Mouse (Mus musculus): Measurements from ENCODE around the gene Rassf6.

Rassf6 gene

DNA sequence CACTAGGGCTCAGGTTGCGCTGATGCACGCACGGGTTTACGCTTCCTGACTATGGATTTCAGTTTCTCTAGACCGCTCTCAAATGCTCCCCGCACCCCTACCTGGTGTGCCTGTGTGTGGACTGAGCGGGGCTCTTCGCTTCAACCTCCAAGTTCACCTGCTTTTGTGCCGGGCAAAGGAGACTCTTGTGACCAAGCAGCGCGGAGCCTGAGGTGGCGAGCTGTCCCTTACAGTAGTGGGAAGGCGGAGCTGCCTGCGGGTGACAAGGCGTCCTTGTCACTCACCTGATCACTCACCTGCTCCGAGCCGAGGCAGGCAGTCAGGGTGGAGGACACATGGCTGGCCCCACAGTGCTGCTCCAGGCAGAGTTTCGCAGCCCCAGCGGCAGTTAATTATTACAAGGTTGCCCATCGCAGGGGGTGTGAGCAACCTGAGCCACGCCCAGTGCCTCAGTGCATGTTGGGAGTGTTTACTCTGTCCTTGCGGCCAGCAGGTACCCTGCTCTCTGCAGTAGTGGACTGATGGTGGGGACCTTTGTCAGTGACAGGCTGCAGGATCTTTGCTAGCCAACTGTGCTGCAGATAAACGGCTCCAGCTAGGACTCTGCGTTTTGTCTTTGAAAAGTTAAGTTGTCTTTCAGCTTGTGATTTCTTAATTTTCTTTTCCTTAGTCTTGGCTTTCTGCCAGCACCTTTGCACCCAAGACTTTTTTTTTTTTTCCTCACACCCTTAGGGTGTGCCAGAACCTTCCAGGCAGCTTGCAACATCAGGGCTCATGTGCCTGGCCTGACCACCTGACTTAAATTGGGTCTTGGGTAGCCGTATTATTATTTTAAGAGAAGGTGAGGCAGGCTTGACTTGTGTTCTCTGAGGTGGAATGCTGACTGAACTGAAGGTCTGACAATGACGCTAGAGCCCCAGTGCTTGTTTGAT is at the start of gene Rassf6:
Gene Rassf6, minus strand, starts transcription at position 372 of the 932 bp plus-strand sequence.
- no peak for DNase-seq (ENCODE audit: low read depth, low spot score)

DNA sequence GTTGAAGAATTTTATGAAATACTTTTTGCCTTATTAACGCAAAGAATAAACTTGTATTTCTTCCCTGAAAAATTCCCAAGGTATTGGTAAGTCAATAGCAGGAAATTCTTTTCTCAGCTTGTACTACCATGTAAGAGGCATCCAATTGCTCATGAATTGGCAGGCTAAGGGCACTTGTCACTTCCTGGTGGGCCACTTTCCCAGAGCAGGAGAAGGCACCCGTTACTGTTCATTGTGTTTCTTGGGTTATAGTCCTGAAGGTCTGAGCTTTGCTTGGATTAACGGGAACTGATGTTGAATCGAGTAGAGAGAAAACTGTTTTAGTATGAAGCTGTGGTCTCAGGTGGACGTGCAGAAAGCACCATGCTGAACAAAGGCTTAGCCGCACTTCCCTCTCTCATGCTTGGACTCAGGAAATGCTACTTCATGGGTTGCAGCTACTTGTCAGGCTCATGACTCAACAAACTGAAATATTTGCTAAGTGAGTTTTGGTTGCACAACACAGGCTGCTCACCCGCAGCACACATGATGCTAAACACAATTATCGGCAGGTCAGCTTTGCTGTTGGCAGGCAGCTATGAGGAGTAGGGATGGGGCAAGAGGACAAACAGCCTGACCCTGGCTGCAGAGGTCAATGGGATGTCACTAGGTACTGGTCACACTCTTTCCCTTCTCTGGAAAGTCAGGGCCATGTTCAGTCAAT is 49.1 kb upstream of the Rassf6 start:
- DNase-seq (ENCODE audit: low read depth, low spot score), result no peak

- no peak for DNase-seq (ENCODE audit: low read depth, low spot score)
Observed at GRCm38 (mm10) chr5:90687913-90688312, 47.5 kb upstream of the Rassf6 start.

- DNase-seq (ENCODE audit: low read depth, low spot score), result no peak
Observed at GRCm38 (mm10) chr5:90684994-90685393, 44.5 kb upstream of the Rassf6 start.

GRCm38 (mm10) chr5:90681842-90682241 is 41.4 kb upstream of the Rassf6 start:
- no peak for DNase-seq (ENCODE audit: low read depth, low spot score)

DNA sequence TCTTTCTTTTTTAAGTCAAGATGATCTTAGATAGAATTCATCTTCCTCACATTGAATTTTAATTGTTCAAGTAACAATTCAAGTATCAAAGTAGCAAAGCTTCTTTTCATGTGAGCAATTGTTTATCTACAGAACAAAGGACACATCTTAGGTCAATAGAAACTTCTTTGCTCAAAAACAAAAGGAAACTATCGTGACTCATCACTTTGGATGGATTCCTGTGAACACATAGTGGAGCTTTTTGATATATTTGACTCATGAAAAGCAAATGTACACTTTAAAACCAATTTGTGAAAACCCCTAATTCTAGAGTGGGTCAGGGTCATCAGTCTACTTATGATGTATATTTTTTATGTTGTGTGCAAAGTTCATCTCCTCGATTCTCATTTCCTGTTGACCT is 37.1 kb upstream of the Rassf6 start:
- DNase-seq (ENCODE audit: low read depth, low spot score), result no peak

- DNase-seq (ENCODE audit: low read depth, low spot score), result no peak
Observed at GRCm38 (mm10) chr5:90661852-90662251, 21.4 kb upstream of the Rassf6 start.

DNA sequence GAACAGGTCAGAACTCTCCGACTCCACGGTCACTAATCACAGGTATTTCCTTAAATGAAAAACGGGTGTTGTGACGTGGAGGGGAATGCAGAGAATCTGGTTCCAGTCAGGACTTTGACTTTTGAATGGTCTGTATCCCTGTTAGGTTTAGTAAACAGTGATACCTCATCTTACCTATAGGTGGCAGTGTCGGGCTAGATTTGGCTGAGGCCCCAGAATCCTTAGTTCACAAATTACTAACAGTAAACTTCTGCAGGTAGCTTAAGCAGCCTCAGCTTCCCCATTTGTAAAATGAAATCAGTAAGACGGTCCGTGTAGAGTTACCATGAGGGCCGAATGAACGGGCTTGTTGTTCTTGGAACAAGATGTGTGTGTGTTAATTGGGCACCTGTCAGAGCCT is 21.0 kb upstream of the Rassf6 start:
- no peak for DNase-seq (ENCODE audit: low read depth, low spot score)

GRCm38 (mm10) chr5:90660411-90660810 is 20.0 kb upstream of the Rassf6 start:
- DNase-seq (ENCODE audit: low read depth, low spot score), result no peak

DNA sequence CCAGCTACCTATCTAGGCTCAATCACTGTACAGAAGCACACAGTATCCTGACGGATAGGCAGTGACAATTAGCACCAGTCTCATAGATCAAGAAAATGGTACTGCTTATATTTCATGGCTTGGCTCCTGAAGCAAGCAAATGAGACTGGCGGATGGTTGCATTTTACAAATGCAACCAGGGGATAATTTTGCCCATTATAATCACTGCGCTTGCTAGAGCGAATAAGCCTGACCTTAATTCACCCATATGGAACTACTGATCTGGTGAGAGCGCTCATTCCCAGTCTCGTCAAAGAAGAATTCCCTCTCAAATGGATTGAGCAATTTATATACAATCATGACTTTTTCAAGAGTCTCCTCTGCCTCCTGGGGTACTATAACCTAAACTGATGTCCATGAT is 16.2 kb upstream of the Rassf6 start:
- no peak for DNase-seq (ENCODE audit: low read depth, low spot score)

DNA sequence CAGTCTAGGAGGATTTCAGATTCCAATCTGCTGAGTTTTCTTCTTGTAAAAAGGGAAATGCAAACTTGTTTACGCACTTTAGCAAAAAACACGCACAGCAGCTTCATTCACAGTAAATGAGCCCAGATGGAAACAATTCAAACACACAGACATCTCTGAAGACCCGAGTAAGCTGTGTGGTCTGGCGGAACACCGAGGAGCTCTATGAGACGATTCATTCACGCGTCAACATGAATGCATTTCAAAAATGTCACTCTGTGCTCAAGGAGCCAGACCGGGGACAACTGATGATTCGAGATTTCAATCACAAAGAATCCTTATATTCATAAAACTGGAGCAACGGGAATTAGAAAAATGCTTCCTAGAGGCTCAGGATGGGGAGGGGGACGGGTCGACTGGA is 15.4 kb upstream of the Rassf6 start:
- no peak for DNase-seq (ENCODE audit: low read depth, low spot score)

- DNase-seq (ENCODE audit: low read depth, low spot score), result no peak
Observed at GRCm38 (mm10) chr5:90654798-90655197, 14.3 kb upstream of the Rassf6 start.

DNA sequence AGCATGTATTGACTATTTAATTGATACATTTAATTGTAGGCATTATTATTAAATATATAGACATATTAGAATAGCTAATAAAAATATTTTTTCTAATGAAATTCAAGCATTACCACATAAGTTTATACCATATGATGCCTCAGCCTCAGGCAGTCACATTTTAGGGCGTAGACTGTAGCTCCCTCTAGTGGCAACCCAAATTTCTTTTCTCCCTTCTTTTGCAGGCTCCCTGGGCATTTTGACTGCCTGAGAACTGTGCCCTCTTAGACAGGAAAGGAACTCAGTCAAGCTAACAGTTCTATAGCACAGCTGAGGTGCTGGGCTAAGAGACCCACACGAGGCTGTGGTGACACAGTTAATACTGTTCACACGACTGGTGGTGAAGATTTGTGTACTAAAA is 12.3 kb upstream of the Rassf6 start:
- no peak for DNase-seq (ENCODE audit: low read depth, low spot score)

DNA sequence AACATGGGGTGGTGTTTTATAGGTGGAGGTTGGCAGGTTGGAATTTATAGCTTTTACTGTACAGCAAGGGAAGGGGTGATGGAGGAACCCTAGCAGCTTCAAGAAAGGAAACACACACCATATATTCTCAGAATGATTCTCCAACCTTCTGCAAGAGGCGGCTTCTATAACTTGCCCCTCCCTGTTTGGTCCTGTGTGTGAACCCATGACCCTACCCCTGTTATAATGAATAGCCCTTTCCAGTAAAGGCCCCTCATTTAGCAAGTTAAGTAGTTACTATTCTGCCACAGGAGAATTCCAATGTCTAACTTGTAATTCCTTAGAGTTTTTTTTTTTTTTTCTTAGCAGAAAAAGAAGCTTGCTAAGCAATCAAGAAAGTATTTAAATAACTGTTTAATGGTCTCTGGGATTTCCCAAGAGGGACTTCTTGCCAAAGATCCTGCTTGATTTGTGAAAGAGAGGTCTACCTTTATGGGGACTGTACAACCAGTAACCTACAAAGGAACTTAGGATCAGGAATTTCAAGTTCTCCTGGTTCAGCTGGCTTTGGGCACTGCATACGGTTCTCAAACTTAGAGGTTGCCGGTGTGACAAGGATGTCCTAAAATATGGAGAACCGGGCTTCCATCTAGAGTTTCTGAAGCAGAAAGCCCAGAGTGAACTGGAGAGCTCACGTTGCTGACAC is 10.2 kb upstream of the Rassf6 start:
- DNase-seq (ENCODE audit: low read depth, low spot score), result no peak

DNA sequence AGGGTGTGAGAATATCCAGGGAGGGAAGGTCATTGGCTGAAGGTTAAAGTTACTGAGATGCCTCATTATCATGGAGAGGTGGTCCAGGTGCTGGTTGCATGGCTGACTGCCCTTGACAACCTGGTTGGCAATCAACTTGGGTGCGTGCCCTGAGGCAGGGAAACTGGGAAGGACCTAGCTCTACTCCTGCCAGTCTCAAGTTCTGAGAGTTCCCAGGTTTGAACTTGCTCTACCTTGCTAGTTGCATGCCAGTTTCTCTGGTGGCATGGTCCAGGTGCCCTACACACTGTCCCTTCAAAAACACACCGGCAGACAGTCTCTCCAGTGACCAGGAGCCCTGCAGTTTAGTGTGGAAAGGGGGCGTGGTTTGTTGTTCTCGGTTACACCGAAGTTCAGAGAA is 7.0 kb upstream of the Rassf6 start:
- DNase-seq (ENCODE audit: low read depth, low spot score), result no peak

- DNase-seq (ENCODE audit: low read depth, low spot score), result no peak
Observed at GRCm38 (mm10) chr5:90646398-90646797, 5.9 kb upstream of the Rassf6 start.

- no peak for DNase-seq (ENCODE audit: low read depth, low spot score)
Observed at GRCm38 (mm10) chr5:90645579-90645978, 5.1 kb upstream of the Rassf6 start.

DNA sequence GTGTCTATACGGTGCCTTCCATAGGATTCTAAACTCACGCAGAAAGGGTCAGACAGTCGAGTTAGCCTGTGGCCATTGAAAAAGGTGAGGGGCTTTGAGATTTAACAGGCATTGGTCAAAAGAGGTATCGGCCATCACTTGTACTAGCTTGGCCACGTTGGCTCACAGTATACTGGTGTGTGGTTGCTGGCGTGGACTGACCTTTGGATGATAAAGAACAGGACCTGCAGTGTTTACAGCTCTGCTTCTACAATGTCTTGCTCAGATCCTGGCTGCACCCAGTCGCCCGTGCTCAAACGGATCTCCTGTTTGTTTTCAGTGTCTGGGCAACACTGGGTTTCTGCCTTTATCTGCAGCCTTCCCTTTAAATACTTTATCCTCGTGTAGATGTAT is 757 bp upstream of the Rassf6 start:
- no peak for DNase-seq (ENCODE audit: low read depth, low spot score)

- DNase-seq (ENCODE audit: low read depth, low spot score), result no peak
Observed at GRCm38 (mm10) chr5:90634885-90635284, 5.6 kb downstream of the Rassf6 start.

DNA sequence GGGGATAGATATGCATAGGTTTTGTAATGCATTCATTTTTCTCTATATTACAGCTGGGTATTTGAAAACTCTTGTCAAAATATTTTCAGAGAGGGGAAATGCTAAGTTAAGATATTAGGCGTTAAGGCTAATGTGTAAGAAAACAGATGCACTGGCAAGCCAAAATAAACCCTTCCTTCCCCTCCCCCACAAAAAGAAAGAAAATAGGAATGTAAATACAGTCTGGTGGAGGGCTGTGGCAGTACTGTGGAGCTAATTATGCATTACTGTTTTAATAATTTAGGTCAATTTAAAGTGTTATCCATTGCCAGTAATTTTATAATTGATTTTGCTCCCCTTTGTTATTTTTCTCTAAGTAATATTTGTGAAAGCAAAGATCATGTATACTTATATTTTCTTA is 11.9 kb downstream of the Rassf6 start:
- DNase-seq (ENCODE audit: low read depth, low spot score), result no peak

DNA sequence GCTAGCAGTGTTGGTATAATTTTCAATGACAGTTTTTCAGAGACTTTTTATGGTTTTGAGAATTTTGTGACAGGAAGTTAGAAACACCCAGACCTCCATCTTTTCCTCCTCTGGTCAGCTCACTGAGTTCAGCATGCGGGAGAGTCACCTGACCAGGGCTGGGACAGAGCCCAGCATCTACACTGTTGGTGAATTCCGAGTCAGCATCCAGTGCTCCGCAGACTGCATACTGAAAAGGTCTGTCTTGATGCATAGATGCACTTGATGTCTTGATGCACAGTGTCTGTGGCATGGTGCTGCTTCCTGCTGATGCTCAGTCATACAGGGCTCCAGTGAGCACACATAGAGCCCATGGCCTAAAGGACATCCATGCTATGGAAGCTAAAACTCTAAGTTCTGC is 12.4 kb downstream of the Rassf6 start:
- DNase-seq (ENCODE audit: low read depth, low spot score), result no peak

DNA sequence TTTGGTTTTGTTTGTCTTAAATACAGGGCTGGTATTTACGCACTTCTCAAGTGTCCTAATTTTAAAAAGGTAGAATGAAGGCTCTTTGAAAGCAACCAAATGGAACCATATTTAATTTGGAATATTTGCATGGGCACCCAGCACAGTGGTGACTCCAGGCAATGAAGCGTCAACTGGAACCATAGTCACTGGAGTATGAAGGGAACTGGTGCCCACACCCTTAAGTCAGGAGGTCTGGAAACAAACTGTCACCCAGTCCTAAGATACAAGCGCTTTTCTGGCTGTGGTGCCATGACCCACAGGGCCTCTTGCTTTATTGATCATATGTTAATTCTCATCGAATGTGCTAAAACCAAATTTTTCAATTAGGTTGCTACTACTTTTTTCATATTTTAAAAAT is 13.0 kb downstream of the Rassf6 start:
- no peak for DNase-seq (ENCODE audit: low read depth, low spot score)
